Mouse (Mus musculus) ES-E14 (cell line): ENCODE results near the gene Cct8l1.

ENCODE experiments used
- CHD2 ChIP-seq: IDR thresholded peaks from 2 replicates; pipeline ENCODE4 v1.6.1; 2014; ENCODE audit warnings: mild to moderate bottlenecking, low read depth, low read length, inconsistent platforms
- HCFC1 ChIP-seq: IDR thresholded peaks from 2 replicates; pipeline ENCODE4 v1.6.1; 2012; ENCODE audit warnings: low read length, inconsistent platforms, borderline replicate concordance; ENCODE audit not compliant: insufficient read depth
- MAFK ChIP-seq: IDR thresholded peaks from 2 replicates; pipeline ENCODE4 v1.6.1; 2014; ENCODE audit warnings: mild to moderate bottlenecking, low read depth, low read length, inconsistent platforms; ENCODE audit not compliant: insufficient read depth
- ZNF384 ChIP-seq: IDR thresholded peaks from 2 replicates; pipeline ENCODE4 v1.6.1; 2012; ENCODE audit warnings: low read depth, low read length, inconsistent platforms

GRCm38 (mm10) chr5:25521461-25521860 lies 5.6 kb downstream of the Cct8l1 start:
- TF ChIP-seq CHD2, result no peak
- TF ChIP-seq HCFC1, result no peak
- no peak for TF ChIP-seq MAFK
- no peak for TF ChIP-seq ZNF384
